Mouse (Mus musculus): ENCODE measurements around the gene Unc93b1.

DNA sequence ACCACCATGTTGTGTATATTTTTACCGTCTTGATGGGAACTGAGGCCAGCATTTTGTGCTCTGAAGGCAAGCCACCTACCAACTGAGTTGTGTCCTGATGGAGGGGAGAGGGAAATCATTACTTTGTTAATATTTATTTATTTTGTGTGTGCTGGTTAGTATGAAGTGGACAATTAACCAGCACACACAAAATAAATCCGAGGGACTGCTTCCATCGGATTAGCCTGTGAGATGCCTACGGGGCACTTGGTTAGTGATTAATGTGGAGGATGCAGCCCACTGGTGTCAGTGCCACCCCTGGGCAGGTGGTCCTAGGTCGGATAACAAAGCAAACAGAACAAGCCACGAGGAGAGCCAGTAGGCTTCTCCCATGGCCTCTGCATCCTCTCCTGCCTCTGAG is 59.9 kb downstream of the Unc93b1 start:
- TF ChIP-seq CTCF (IDR thresholded peaks at IDR 0.05; ENCODE audit: low read depth), result no peak
- no peak for TF ChIP-seq EP300 (IDR thresholded peaks at IDR 0.05; ENCODE audit: low read depth)
